Mouse (Mus musculus): ENCODE measurements around the gene Fgd3.

DNA sequence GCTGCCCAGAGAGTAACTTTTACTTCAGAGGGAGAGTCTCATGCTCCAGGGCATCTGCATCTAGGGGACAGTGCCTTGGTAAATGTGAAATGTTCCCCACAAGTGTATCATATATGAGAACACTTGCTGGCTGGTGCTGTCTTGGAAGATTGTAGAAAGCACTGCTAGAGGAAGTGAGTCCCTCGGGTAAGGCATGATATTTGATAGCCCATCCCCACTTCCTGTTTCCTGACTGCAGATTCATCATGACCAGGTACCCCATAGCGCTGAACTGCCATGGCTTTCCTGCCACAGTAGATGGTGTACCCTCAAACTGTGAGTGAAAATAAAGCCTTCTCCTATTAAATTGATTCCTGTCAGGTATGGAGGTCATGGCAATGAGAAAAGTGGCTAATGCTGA, 52.5 kb downstream of the Fgd3 start:
- TF ChIP-seq MYC (IDR thresholded peaks at IDR 0.05; ENCODE audit: low read depth, low read length) (no peak), EP300 (IDR thresholded peaks at IDR 0.05; ENCODE audit: low read length) (no peak), CTCF (conservative IDR thresholded peaks at IDR 0.05 in 1 of 2, IDR thresholded peaks at IDR 0.05 in 1 of 2; ENCODE audit: low read depth in 2 of 2, low read length in 2 of 2) (no peak), ZNF384 (IDR thresholded peaks at IDR 0.05; ENCODE audit: low read depth, low read length) (no peak), MEF2A (IDR thresholded peaks at IDR 0.05; ENCODE audit: borderline replicate concordance, low read depth, low read length) (no peak), GABPA (IDR thresholded peaks at IDR 0.05; ENCODE audit: insufficient replicate concordance, low read depth, low read length) (no peak), HCFC1 (IDR thresholded peaks at IDR 0.05; ENCODE audit: low read depth, low read length) (no peak), RCOR1 (conservative IDR thresholded peaks at IDR 0.05; ENCODE audit: low read depth, low read length) (no peak), POLR2A (IDR thresholded peaks at IDR 0.05; ENCODE audit: low read depth, low read length) (no peak), ZKSCAN1 (IDR thresholded peaks at IDR 0.05; ENCODE audit: borderline replicate concordance, low read depth, low read length) (no peak), POLR2AphosphoS2 (IDR thresholded peaks at IDR 0.05; ENCODE audit: low read depth, low read length) (no peak)
